Comparison of ENCODE assay signal across 8 mouse cellular contexts in the genomic region with DNA sequence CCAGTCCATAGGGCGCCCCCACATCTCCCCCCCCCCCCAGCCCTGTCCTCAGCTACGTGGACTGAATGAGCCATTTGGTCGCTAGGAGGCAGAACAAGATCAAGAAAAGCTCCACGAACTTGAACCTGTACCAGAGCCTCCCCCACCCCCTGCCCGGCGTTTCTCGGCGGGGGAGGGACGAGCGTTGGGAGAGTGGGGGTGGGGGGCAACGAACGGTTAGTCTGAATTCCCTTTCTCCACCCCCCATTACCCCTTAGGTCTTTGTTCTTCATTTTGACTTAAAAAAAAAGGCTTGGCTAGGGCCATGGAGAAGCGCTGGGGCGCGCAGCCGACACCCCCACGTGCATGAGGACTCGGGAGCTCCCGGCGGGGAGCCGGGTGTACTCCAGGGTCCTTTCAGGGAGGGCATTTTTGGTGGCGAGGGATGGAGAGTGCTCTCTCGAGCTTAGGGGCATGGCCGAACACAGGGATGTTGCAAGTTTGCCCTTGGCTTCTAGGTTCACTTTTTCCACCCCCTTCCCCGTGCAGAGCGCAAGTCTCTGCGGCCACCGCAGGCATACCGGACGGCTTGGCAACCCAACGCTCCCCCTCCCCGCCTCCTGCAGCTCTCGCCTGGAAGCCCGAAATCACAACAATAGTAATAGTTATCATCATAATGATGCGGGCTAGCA. TPM values are rescaled to one million over a fixed set of nuclear protein-coding genes. Genes with fewer than 3 reads are reported as not detected.
DNase-seq lines count a peak whose midpoint lies in the region; ATAC-seq lines count a peak whose summit lies in the region.

No protein-coding gene starts in this region.

- peak overlapping the region; percentile 98 for H3K4me2 ChIP-seq in liver, embryonic 13.5 days
- peak overlapping the region; percentile 98 for H3K4me2 ChIP-seq in stomach, embryonic 15.5 days

- H3K9ac ChIP-seq in liver, embryonic 13.5 days = peak overlapping the region; percentile 90
- peak overlapping the region; percentile 62 for H3K9ac ChIP-seq in stomach, embryonic 15.5 days

- H3K4me3 ChIP-seq in liver, embryonic 13.5 days (replicated peaks) = peak overlapping the region; percentile 85
- peak overlapping the region; percentile 68 for H3K4me3 ChIP-seq in stomach, embryonic 15.5 days (replicated peaks)

- peak; percentile 6; the same call in 1 of the 2 replicates for ATAC-seq in frontal cortex, adult (ENCODE audit: low TSS enrichment)
- peak; percentile 37 for ATAC-seq in granulocyte monocyte progenitor cell, adult 5-6 weeks (replicated peaks; ENCODE audit: poor library complexity, severe bottlenecking)
- peak; percentile 47 for ATAC-seq in liver, embryonic 13.5 days (ENCODE audit: low read depth)
- ATAC-seq in stomach, embryonic 15.5 days (ENCODE audit: insufficient read depth, low FRiP score, low read depth) = peak; percentile 23

- no peaks in the 10 kb centered on the region for H3K9me3 ChIP-seq in liver, embryonic 13.5 days (replicated peaks)
- H3K9me3 ChIP-seq in stomach, embryonic 15.5 days = no peaks in the 10 kb centered on the region

- no peak for DNase-seq in frontal cortex, postnatal 25 days (ENCODE audit: low spot score in 2 of 2)
- peak; percentile 30 to 62 for DNase-seq in cerebellum, postnatal 4 days (ENCODE audit: low spot score in 2 of 2)
- peak; percentile 22 for DNase-seq in kidney, adult 11 months
- DNase-seq in liver, embryonic 13.5 days = peak; percentile 63
- peak; percentile 17 for DNase-seq in naive thymus-derived CD4-positive, alpha-beta T cell, adult 2 months (ENCODE audit: low read depth)

- H3K36me3 ChIP-seq in liver, embryonic 13.5 days = peaks cover 19% of the 10 kb centered on the region
- H3K36me3 ChIP-seq in stomach, embryonic 15.5 days = no peaks in the 10 kb centered on the region

- H3K27me3 ChIP-seq in liver, embryonic 13.5 days = no peaks in the 10 kb centered on the region
- H3K27me3 ChIP-seq in stomach, embryonic 15.5 days (replicated peaks) = no peaks in the 10 kb centered on the region

- WGBS in liver, embryonic 13.5 days (ENCODE audit: insufficient replicate concordance) = 1% methylated on average over 35 of the region's 35 CpGs
- WGBS in stomach, embryonic 15.5 days = under 1% methylated on average over 30 of the region's 35 CpGs

- peaks cover 61% of the 10 kb centered on the region for H3K4me1 ChIP-seq in liver, embryonic 13.5 days (replicated peaks)
- peaks cover 17% of the 10 kb centered on the region; the same call in 1 of the 2 replicates for H3K4me1 ChIP-seq in stomach, embryonic 15.5 days

- H3K27ac ChIP-seq in liver, embryonic 13.5 days = peak overlapping the region; percentile 92
- H3K27ac ChIP-seq in stomach, embryonic 15.5 days = peak overlapping the region; percentile 96

RNA-seq across cellular contexts. Expression of gene Bcl11a, which starts 3.3 kb away (rescaled TPM):
- total RNA-seq in granulocyte monocyte progenitor cell, adult 5-6 weeks (2014; fragmentation: Nextera tagmentation) = 33.7 and 44.4 TPM in 2 replicates
- total RNA-seq in granulocyte monocyte progenitor cell, adult 5-6 weeks (2017) = 10.0 and 16.0 TPM in 2 replicates
- 37.9 and 45.0 TPM in 2 replicates for polyA plus RNA-seq in liver, embryonic 13.5 days (2015; fragmentation: Nextera tagmentation; extraction: Ambion mirVana)
- polyA plus RNA-seq in stomach, embryonic 15.5 days (2015; fragmentation: Nextera tagmentation; extraction: Ambion mirVana) = 24.5 and 25.1 TPM in 2 replicates

RNA-seq across cellular contexts. Expression of gene A830031A19Rik, which starts 6.3 kb away (rescaled TPM):
- not detected in 2 replicates for total RNA-seq in granulocyte monocyte progenitor cell, adult 5-6 weeks (2014; fragmentation: Nextera tagmentation)
- not detected in 2 replicates for total RNA-seq in granulocyte monocyte progenitor cell, adult 5-6 weeks (2017)
- not detected in 2 replicates for polyA plus RNA-seq in liver, embryonic 13.5 days (2015; fragmentation: Nextera tagmentation; extraction: Ambion mirVana)
- polyA plus RNA-seq in stomach, embryonic 15.5 days (2015; fragmentation: Nextera tagmentation; extraction: Ambion mirVana) = not detected in 2 replicates

Comparison
In these comparisons a context has a peak if more than half of its experiments do, and no peak if none do; other contexts are left out.
1. DNase-seq: peak in cerebellum, postnatal 4 days (2 of 2), kidney, adult 11 months (single experiment), liver, embryonic 13.5 days (single experiment) and naive thymus-derived CD4-positive, alpha-beta T cell, adult 2 months (single experiment); none in frontal cortex, postnatal 25 days (0 of 2).
2. Peak in every context shown above with its lines, with median percentiles within 50 percentile points of each other: ATAC-seq.